Mouse (Mus musculus) embryonic facial prominence, embryonic 11.5 days (tissue): ENCODE results near the gene Agps. TPM values are rescaled to one million over a fixed set of nuclear protein-coding genes. Genes with fewer than 3 reads are reported as not detected.

Source experiments
- ATAC-seq: fragments of 200-750 bp; cut with Nextera tagmentation; replicated peaks from 2 replicates; pipeline ENCODE4 v1.8.0; 2017; ENCODE audit warnings: low read depth; ENCODE audit not compliant: insufficient number of reproducible peaks, low FRiP score, low TSS enrichment
- DNase-seq: peaks from one replicate; pipeline ENCODE4 v3.0.0-alpha.2; 2015; ENCODE audit warnings: low spot score
- H3K27ac ChIP-seq: fragments of 300-500 bp; sonication (generic); replicated peaks from 2 replicates; pipeline ENCODE4 v1.5.1; 2014; ENCODE audit warnings: mild to moderate bottlenecking, low read depth, low read length, control low read depth
- H3K27me3 ChIP-seq: fragments of 300-500 bp; sonication (generic); 2 replicates; pipeline ENCODE4 v1.6.1; 2014; ENCODE audit warnings: mild to moderate bottlenecking, low read length, moderate library complexity, mixed read lengths; ENCODE audit not compliant: control insufficient read depth, insufficient read depth
- H3K36me3 ChIP-seq: fragments of 300-500 bp; sonication (generic); replicated peaks from 2 replicates; pipeline ENCODE4 v1.6.1; 2014; ENCODE audit warnings: low read depth, mild to moderate bottlenecking, low read length, moderate library complexity, mixed read lengths; ENCODE audit not compliant: control insufficient read depth, insufficient read depth
- H3K4me1 ChIP-seq: fragments of 300-500 bp; sonication (generic); 2 replicates; pipeline ENCODE4 v1.6.1; 2014; ENCODE audit warnings: low read length, mixed read lengths; ENCODE audit not compliant: control insufficient read depth, insufficient read depth
- H3K4me2 ChIP-seq: fragments of 300-500 bp; sonication (generic); 2 replicates; pipeline ENCODE4 v1.6.1; 2014; ENCODE audit warnings: low read depth, mild to moderate bottlenecking, control low read depth, low read length, moderate library complexity
- H3K4me3 ChIP-seq: fragments of 300-500 bp; sonication (generic); 2 replicates; pipeline ENCODE4 v1.5.1; 2014; ENCODE audit warnings: low read depth, low read length, control low read depth
- H3K9ac ChIP-seq: fragments of 300-500 bp; sonication (generic); replicated peaks from 2 replicates; pipeline ENCODE4 v1.6.1; 2014; ENCODE audit warnings: mild to moderate bottlenecking, control low read depth, low read length
- H3K9me3 ChIP-seq: fragments of 300-500 bp; sonication (generic); replicated peaks from 2 replicates; pipeline ENCODE4 v1.6.1; 2016; ENCODE audit warnings: mild to moderate bottlenecking, low read length, inconsistent platforms, mixed read lengths; ENCODE audit not compliant: control insufficient read depth
- WGBS: fragments of 180-500 bp; shearing (Covaris S2); extraction: QIAGEN DNeasy Blood & Tissue Kit; methylation state at CpG from one replicate; pipeline ENCODE4 v1.1.7; 2014; 5-methylcytosine and 5-hydroxymethylcytosine counted together
- polyA plus RNA-seq: library from polyadenylated mRNA; unstranded; fragments of >200 nt; fragmentation: Nextera tagmentation; extraction: Ambion mirVana; gene quantifications from 2 replicates; pipeline ENCODE4 v1.2.1, GENCODE M21; 2014

Agps gene
- polyA plus RNA-seq, 1 experiment from 2014 or later: 45.3 TPM

DNA sequence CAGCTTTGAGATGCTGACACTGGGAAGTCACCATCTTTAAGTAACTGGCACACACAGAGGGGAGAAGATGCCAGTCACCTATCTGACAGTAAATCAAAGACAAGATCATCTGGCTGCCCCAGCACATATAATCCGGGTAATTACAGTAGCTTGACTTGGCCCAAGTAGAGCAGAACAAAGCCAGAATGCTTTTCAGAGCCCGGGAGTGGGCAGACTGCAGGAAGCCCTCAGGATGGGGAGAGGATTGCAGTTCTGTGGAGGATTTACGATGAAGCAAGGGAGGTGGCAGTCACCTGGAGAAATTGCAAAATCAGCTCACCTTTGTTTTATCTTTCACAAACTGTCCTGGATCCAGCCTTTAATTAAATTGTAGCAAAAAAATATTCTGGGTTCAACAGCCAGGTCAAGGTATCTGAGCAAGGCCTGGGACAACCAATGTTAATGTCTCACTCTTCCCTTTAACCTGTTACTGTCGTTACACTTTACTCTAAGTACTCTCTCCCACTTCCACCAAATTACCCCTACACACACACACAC, 33.5 kb upstream of the Agps start:
- ATAC-seq (no peak), DNase-seq (no peak)
- Histone ChIP-seq H3K4me3 (no peak overlapping the region), H3K36me3 (no peaks in the 10 kb centered on the region), H3K4me1 (no peaks in the 10 kb centered on the region), H3K9me3 (no peaks in the 10 kb centered on the region), H3K4me2 (no peak overlapping the region), H3K27ac (no peak overlapping the region), H3K9ac (no peak overlapping the region), H3K27me3 (no peaks in the 10 kb centered on the region)
- WGBS: 67% methylated on average over 4 of the region's 4 CpGs

DNA sequence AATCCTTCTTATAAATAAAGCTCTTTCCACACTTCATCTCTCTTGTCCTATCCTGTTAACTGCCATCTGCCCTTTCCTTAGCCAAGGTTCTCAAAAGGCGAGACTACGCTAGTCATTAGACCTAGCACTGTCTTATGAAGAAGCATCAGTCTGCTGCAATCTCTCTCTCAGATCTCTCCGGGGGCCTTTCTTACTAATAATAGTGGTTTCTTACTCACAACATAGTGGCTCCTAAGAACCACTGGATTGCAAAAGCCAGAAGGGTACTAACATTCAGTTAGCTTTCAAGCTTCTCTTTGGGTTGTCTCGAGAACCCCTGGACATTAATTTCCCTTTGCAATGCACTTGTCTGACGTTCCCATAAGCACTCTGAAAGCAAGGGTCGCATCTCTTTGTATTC, 26.2 kb upstream of the Agps start:
- no peak for DNase-seq
- Histone ChIP-seq H3K4me2 (no peak overlapping the region), H3K9me3 (no peaks in the 10 kb centered on the region), H3K36me3 (no peaks in the 10 kb centered on the region), H3K4me1 (no peaks in the 10 kb centered on the region), H3K27me3 (no peaks in the 10 kb centered on the region), H3K27ac (no peak overlapping the region), H3K9ac (no peak overlapping the region), H3K4me3 (no peak overlapping the region)
- WGBS: 89% methylated on average over 6 of the region's 6 CpGs
- ATAC-seq: no peak

DNA sequence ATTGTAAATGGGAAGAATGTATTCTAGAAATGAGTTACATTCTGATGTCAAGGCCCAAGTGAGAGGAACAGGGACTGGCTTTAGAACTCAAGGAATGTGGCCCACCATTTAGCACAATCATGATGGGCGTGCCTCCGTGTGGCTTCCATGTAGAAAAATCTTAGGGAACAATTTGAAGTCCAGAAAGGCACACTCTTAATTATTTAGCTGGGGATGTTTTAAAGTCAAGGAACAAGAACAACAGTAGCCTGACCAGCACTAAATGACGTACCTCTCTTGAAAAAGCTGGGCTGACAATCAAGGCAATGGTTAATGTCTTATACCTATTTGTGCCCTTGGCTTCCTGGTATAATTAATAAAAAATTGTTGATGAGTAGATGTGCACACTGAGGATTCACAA, 25.1 kb upstream of the Agps start:
- no peak for DNase-seq
- H3K27ac ChIP-seq: no peak overlapping the region
- 82% methylated on average over 3 of the region's 3 CpGs for WGBS
- H3K27me3 ChIP-seq: no peaks in the 10 kb centered on the region
- no peak for ATAC-seq
- no peak overlapping the region for H3K9ac ChIP-seq
- no peak overlapping the region for H3K4me2 ChIP-seq
- no peaks in the 10 kb centered on the region for H3K4me1 ChIP-seq
- no peaks in the 10 kb centered on the region for H3K9me3 ChIP-seq
- H3K36me3 ChIP-seq: no peaks in the 10 kb centered on the region
- H3K4me3 ChIP-seq: no peak overlapping the region

DNA sequence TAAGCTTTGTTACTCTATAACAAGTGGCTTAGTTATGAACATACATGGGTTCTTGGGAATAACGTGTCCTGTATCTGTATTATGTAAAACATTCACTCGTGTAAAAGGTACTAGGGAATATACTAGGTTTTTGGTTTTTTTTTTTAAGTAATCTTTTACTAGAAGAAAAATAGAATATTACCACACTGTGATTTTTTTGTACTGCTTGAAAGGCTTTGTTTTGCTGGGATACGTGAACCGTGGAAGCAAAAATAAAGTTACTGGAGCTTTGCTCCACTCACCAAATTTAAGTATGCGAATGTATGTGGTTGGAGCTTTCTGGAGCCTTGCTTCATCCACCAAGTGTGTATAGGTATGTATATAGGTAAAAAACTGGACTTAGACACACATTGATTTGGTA, 24.5 kb upstream of the Agps start:
- H3K36me3 ChIP-seq: no peaks in the 10 kb centered on the region
- H3K9me3 ChIP-seq: no peaks in the 10 kb centered on the region
- H3K27me3 ChIP-seq: no peaks in the 10 kb centered on the region
- no peak overlapping the region for H3K27ac ChIP-seq
- H3K4me1 ChIP-seq: no peaks in the 10 kb centered on the region
- WGBS: 94% methylated on average over 5 of the region's 5 CpGs
- H3K9ac ChIP-seq: no peak overlapping the region
- no peak overlapping the region for H3K4me2 ChIP-seq
- no peak for DNase-seq
- no peak for ATAC-seq
- no peak overlapping the region for H3K4me3 ChIP-seq

DNA sequence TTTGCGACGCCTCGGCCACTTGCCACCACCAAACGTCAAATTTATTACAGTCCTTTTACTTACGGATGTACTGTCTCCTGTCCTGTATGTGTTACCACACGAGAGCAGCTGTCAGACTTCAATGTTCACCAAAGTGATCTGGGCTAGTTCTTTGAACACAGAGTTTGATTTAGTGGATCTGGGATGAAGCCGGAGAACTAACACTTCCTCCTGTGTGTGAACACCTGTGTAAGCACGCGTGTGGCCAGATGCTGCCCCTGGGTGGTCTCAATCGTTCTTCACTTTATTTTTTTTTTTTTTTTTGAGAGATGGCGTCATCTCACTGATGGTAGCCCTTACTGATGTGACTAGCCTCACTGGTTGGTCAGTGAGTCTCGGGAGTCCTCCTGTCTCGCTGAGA, 17.1 kb upstream of the Agps start:
- H3K4me2 ChIP-seq: no peak overlapping the region
- H3K9me3 ChIP-seq: no peaks in the 10 kb centered on the region
- DNase-seq: no peak
- no peak for ATAC-seq
- no peak overlapping the region for H3K27ac ChIP-seq
- H3K36me3 ChIP-seq: no peaks in the 10 kb centered on the region
- no peaks in the 10 kb centered on the region for H3K27me3 ChIP-seq
- H3K9ac ChIP-seq: no peak overlapping the region
- H3K4me3 ChIP-seq: no peak overlapping the region
- no peaks in the 10 kb centered on the region; the same call in 1 of the 2 replicates for H3K4me1 ChIP-seq
- WGBS: 75% methylated on average over 13 of the region's 13 CpGs

DNA sequence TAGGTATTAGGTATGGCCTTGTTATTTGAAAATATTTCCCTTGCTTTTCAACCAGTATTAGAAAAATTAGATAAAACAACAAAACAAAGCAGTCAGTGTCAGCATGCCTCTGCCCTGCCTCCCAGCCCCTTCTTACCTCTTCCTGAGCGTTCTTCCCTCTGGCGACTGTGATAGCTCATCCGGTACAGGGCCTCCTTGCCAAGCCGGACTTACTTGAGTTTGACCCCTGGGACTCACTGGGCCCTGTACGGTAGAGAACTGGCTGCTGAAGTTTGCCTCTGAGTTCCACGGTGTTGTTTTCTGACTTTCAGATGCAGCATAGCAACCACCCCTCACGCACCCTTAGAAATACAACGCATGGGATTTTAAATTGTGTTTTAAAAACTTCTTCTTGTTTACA, 16.5 kb upstream of the Agps start:
- no peaks in the 10 kb centered on the region for H3K9me3 ChIP-seq
- no peak overlapping the region for H3K4me2 ChIP-seq
- H3K9ac ChIP-seq: no peak overlapping the region
- no peak overlapping the region for H3K4me3 ChIP-seq
- no peaks in the 10 kb centered on the region for H3K36me3 ChIP-seq
- no peaks in the 10 kb centered on the region for H3K27me3 ChIP-seq
- no peak for DNase-seq
- no peak overlapping the region for H3K27ac ChIP-seq
- whole genome bisulfite sequencing: 57% methylated on average over 8 of the region's 8 CpGs
- no peaks in the 10 kb centered on the region; the same call in 1 of the 2 replicates for H3K4me1 ChIP-seq
- no peak for ATAC-seq

DNA sequence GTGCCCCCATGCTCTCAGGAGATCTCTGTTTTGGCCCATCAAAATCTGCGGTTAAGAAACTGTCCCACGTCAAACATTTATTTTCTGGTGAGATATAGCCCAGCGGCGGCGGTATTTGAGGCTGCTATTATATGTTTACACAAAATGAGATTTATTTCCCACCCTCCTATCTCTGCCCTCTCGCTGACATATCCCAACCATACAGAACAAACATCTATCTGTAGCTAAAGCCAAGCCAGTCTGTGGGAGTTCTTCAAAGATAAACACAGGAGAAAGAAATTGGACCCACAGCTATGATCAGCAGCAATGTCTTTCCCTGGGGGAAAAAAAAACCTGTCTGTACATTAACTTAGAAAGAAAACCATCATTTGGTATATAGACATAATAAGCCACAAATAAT, 15.3 kb upstream of the Agps start:
- Histone ChIP-seq H3K4me1 (no peaks in the 10 kb centered on the region; the same call in 1 of the 2 replicates), H3K4me3 (no peak overlapping the region), H3K9me3 (no peaks in the 10 kb centered on the region), H3K36me3 (no peaks in the 10 kb centered on the region), H3K27ac (no peak overlapping the region), H3K4me2 (no peak overlapping the region), H3K27me3 (no peaks in the 10 kb centered on the region), H3K9ac (no peak overlapping the region)
- ATAC-seq: no peak
- 79% methylated on average over 6 of the region's 6 CpGs for WGBS
- DNase-seq: no peak

DNA sequence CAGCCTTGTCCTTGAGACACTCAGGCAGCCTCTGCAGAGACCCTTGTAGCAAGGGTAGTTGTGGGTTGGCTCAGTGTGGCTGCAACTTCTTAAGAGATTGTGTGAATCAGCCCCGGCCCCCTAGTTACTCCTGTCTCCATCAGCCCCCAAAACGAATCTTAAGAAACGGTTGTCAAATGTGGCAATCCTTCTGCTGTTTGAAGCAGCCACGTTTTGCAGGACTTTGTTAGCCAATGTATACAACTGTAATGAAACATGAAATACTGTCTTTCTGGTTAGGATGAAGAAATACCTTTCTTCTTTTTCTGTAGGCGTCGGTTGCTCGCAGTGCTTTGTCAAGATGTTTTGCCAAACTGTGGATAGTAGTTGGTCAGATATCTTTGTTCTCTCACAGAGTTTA, 13.3 kb upstream of the Agps start:
- Histone ChIP-seq H3K4me1 (no peaks in the 10 kb centered on the region; the same call in 1 of the 2 replicates), H3K4me3 (no peak overlapping the region), H3K36me3 (no peaks in the 10 kb centered on the region), H3K27ac (no peak overlapping the region), H3K9me3 (no peaks in the 10 kb centered on the region), H3K27me3 (no peaks in the 10 kb centered on the region), H3K4me2 (no peak overlapping the region), H3K9ac (no peak overlapping the region)
- ATAC-seq (no peak), DNase-seq (no peak)
- WGBS: 82% methylated on average over 7 of the region's 7 CpGs
